Mouse (Mus musculus): Measurements from ENCODE around the gene Lmna. TPM values are rescaled to one million over a fixed set of nuclear protein-coding genes. Genes with fewer than 3 reads are reported as not detected.

Gene Lmna
- total and polyA plus RNA-seq, 3 experiments: 128 to 388 (median 302) TPM

DNA sequence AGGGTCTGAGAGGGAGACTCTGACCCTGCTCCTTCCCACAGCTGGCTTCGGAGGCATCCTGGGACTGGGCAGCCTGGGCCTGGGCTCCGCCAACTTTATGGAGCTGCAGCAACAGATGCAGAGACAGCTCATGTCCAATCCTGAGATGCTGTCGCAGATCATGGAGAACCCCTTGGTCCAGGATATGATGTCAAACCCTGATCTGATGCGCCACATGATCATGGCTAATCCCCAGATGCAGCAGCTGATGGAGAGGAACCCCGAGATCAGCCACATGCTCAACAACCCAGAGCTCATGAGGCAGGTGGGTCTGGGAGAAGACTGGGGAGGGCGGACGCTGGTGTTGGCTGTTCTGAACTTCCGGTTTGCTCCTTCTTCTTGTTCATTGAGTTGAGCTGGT lies 46.9 kb upstream of the Lmna start:
- Histone ChIP-seq H3K27ac (ENCODE audit: control insufficient read depth, low read depth, low read length) (no peak overlapping the region), H3K9me3 (replicated peaks; ENCODE audit: insufficient read depth, low read length) (no peaks in the 10 kb centered on the region), H3K79me2 (ENCODE audit: control insufficient read depth, insufficient read depth, low read length, poor library complexity) (peaks cover 24% of the 10 kb centered on the region), H3K9ac (ENCODE audit: control insufficient read depth, low read depth, low read length, poor library complexity, severe bottlenecking) (no peak overlapping the region), H3K36me3 (ENCODE audit: control insufficient read depth in 1 of 2, insufficient read depth in 2 of 2, low read length in 2 of 2) (peaks cover 9 to 28% of the 10 kb centered on the region in 2 experiments), H3K27me3 (ENCODE audit: control insufficient read depth in 1 of 2, insufficient read depth in 2 of 2, low read length in 2 of 2) (no peaks in the 10 kb centered on the region), H3K4me1 (ENCODE audit: control insufficient read depth in 1 of 2, insufficient read depth in 2 of 2, low read length in 2 of 2) (peaks cover 3 to 5% of the 10 kb centered on the region in 2 experiments; a peak in 2 of 4 replicates), H3K4me3 (ENCODE audit: control insufficient read depth in 1 of 2, insufficient read depth in 1 of 2, low read depth in 2 of 2, low read length in 2 of 2) (no peak overlapping the region)
- DNase-seq (ENCODE audit: low read depth, low spot score): no peak
- TF ChIP-seq MAX (IDR thresholded peaks at IDR 0.05; ENCODE audit: low read length): no peak
- TF ChIP-seq NRF1 (IDR thresholded peaks at IDR 0.05; ENCODE audit: insufficient read depth, low read depth, low read length, poor library complexity, severe bottlenecking): no peak
- no peak for TF ChIP-seq POLR2AphosphoS5 (IDR thresholded peaks at IDR 0.05; ENCODE audit: borderline replicate concordance, low read depth, low read length)
- no peak for TF ChIP-seq MXI1 (IDR thresholded peaks at IDR 0.05; ENCODE audit: low read depth, low read length)
- no peak for TF ChIP-seq MYB (IDR thresholded peaks at IDR 0.05; ENCODE audit: low read depth, low read length)
- TF ChIP-seq CHD1 (IDR thresholded peaks at IDR 0.05; ENCODE audit: low read depth, low read length): no peak

DNA sequence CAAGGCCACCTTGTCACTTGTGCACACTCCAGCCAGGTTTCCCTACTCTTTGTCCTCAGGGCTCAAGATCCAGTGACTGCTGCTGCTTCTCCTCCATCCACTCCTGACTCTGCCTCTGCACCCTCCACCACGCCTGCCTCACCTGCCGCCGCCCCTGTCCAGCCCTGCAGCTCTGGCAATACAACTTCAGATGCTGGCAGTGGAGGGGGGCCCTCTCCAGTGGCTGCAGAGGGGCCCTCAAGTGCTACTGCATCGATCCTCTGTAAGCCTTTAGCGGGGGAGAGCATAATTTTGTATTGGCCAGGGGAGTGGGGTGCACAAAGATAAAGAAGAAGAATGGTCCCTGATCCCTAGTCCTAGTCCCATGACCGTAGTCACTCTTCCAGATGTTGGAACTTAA lies 46.0 kb upstream of the Lmna start:
- H3K79me2 ChIP-seq (ENCODE audit: control insufficient read depth, insufficient read depth, low read length, poor library complexity): peaks cover 24% of the 10 kb centered on the region
- H3K9ac ChIP-seq (ENCODE audit: control insufficient read depth, low read depth, low read length, poor library complexity, severe bottlenecking): no peak overlapping the region
- H3K4me1 ChIP-seq (ENCODE audit: control insufficient read depth in 1 of 2, insufficient read depth in 2 of 2, low read length in 2 of 2): peaks cover 3 to 5% of the 10 kb centered on the region in 2 experiments; a peak in 2 of 4 replicates
- H3K9me3 ChIP-seq (replicated peaks; ENCODE audit: insufficient read depth, low read length): no peaks in the 10 kb centered on the region
- no peak overlapping the region for H3K4me3 ChIP-seq (ENCODE audit: control insufficient read depth in 1 of 2, insufficient read depth in 1 of 2, low read depth in 2 of 2, low read length in 2 of 2)
- H3K27me3 ChIP-seq (ENCODE audit: control insufficient read depth in 1 of 2, insufficient read depth in 2 of 2, low read length in 2 of 2): no peaks in the 10 kb centered on the region
- TF ChIP-seq ELF1 (IDR thresholded peaks at IDR 0.05; ENCODE audit: low read depth, low read length) (no peak), MYB (IDR thresholded peaks at IDR 0.05; ENCODE audit: low read depth, low read length) (no peak), POLR2AphosphoS2 (IDR thresholded peaks at IDR 0.05; ENCODE audit: low read length) (no peak), CTCF (IDR thresholded peaks at IDR 0.05 in 2 of 3, conservative IDR thresholded peaks at IDR 0.05 in 1 of 3; ENCODE audit: control insufficient read depth in 1 of 3, insufficient read depth in 1 of 3, low read depth in 2 of 3, low read length in 3 of 3, poor library complexity in 1 of 3, severe bottlenecking in 1 of 3) (no peak), CHD2 (IDR thresholded peaks at IDR 0.05; ENCODE audit: low read length) (no peak), USF1 (IDR thresholded peaks at IDR 0.05; ENCODE audit: low read depth, low read length) (no peak), KAT2A (conservative IDR thresholded peaks at IDR 0.05; ENCODE audit: low read depth, low read length) (no peak), ZNF384 (IDR thresholded peaks at IDR 0.05; ENCODE audit: low read depth, low read length) (no peak), GATA1 (IDR thresholded peaks at IDR 0.05; ENCODE audit: low read depth, low read length) (no peak), NELFE (IDR thresholded peaks at IDR 0.05; ENCODE audit: low read depth, low read length) (no peak), BHLHE40 (IDR thresholded peaks at IDR 0.05; ENCODE audit: borderline replicate concordance, low read depth, low read length) (no peak), MEF2A (IDR thresholded peaks at IDR 0.05; ENCODE audit: extremely low read depth, insufficient replicate concordance, low read depth, low read length, poor library complexity, severe bottlenecking) (no peak), MYC (IDR thresholded peaks at IDR 0.05; ENCODE audit: low read depth, low read length) (no peak), RAD21 (IDR thresholded peaks at IDR 0.05; ENCODE audit: low read depth, low read length) (no peak), NRF1 (IDR thresholded peaks at IDR 0.05; ENCODE audit: insufficient read depth, low read depth, low read length, poor library complexity, severe bottlenecking) (no peak), USF2 (IDR thresholded peaks at IDR 0.05; ENCODE audit: borderline replicate concordance in 1 of 2, insufficient read depth in 1 of 2, low read depth in 1 of 2, low read length in 2 of 2) (no peak), SMC3 (IDR thresholded peaks at IDR 0.05; ENCODE audit: low read depth, low read length) (no peak), TAL1 (IDR thresholded peaks at IDR 0.05; ENCODE audit: low read length) (no peak), GABPA (IDR thresholded peaks at IDR 0.05; ENCODE audit: low read depth, low read length) (no peak)
- no peak overlapping the region for H3K27ac ChIP-seq (ENCODE audit: control insufficient read depth, low read depth, low read length)
- peaks cover 9 to 19% of the 10 kb centered on the region in 2 experiments for H3K36me3 ChIP-seq (ENCODE audit: control insufficient read depth in 1 of 2, insufficient read depth in 2 of 2, low read length in 2 of 2)
- no peak for DNase-seq (ENCODE audit: low read depth, low spot score)

Data from MEL (cell line).